Mouse (Mus musculus) spleen, adult 2 months (tissue): ENCODE data around the gene Polr2a. TPM values are rescaled to one million over a fixed set of nuclear protein-coding genes. Genes with fewer than 3 reads are reported as not detected.

ENCODE experiments used
- DNase-seq, 2 experiments: peaks; one replicate each; pipeline versions ENCODE4 v3.0.0 to v3.0.0-alpha.2; 2012 to 2021; ENCODE audit warnings: low spot score in 2 of 2, low read depth in 1 of 2
- H3K27ac ChIP-seq: fragments of 200-500 bp; 2 replicates; pipeline ENCODE4 v1.5.1; 2012; ENCODE audit warnings: low read length, inconsistent platforms; ENCODE audit not compliant: insufficient read depth
- H3K27me3 ChIP-seq: fragments of 200-500 bp; 2 replicates; pipeline ENCODE4 v1.6.1; 2012; ENCODE audit warnings: mild to moderate bottlenecking, moderate library complexity, low read length, inconsistent platforms; ENCODE audit not compliant: control insufficient read depth, insufficient read depth
- H3K36me3 ChIP-seq: fragments of 200-500 bp; 2 replicates; pipeline ENCODE4 v1.6.1; 2012; ENCODE audit warnings: mild to moderate bottlenecking, low read length, inconsistent platforms; ENCODE audit not compliant: control insufficient read depth, insufficient read depth
- H3K4me1 ChIP-seq: fragments of 200-500 bp; 2 replicates; pipeline ENCODE4 v1.6.1; 2011; ENCODE audit warnings: inconsistent platforms; ENCODE audit not compliant: control insufficient read depth, insufficient read depth, insufficient read length
- H3K4me3 ChIP-seq: fragments of 200-500 bp; 2 replicates; pipeline ENCODE4 v1.5.1; 2011; ENCODE audit warnings: mild to moderate bottlenecking, inconsistent platforms; ENCODE audit not compliant: insufficient read depth, insufficient read length; ENCODE audit errors: extremely low read depth
- CTCF ChIP-seq: fragments of 200-500 bp; IDR thresholded peaks from 2 replicates; pipeline ENCODE4 v1.5.1; 2011; ENCODE audit warnings: mild to moderate bottlenecking, inconsistent platforms; ENCODE audit not compliant: insufficient read depth, insufficient read length, insufficient replicate concordance; ENCODE audit errors: extremely low read depth
- POLR2A ChIP-seq: fragments of 200-500 bp; IDR thresholded peaks from 2 replicates; pipeline ENCODE4 v1.6.1; 2011; ENCODE audit warnings: low read depth, low read length, inconsistent platforms
- WGBS: fragments of 180-500 bp; shearing (Covaris S2); methylation state at CpG from one replicate; pipeline ENCODE4 v1.1.7; 2018; 5-methylcytosine and 5-hydroxymethylcytosine counted together
- polyA plus RNA-seq: library from polyadenylated mRNA; depleted of rRNA; stranded (reverse); fragments of >200 nt; gene quantifications from 2 replicates; pipeline ENCODE4 v1.2.3, GENCODE M21; 2012

Gene Polr2a
- polyA plus RNA-seq, 1 experiment: 45.4 TPM

DNA sequence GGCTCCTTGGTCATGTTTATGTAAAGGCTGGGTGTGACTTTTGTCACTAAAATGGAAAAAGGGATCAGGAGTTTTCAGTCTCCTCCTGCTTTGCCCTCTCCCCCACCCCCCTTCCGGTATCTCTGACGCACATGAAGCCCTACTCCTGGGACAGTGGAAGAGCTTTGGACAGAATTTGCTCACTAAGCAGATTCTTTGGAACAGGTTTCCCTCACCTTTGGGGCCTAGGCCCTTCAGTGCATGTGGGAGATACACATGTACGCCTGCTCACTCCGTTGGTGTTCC, 9.1 kb upstream of the Polr2a start:
- no peaks in the 10 kb centered on the region for H3K36me3 ChIP-seq
- TF ChIP-seq CTCF: no peak
- no peak for TF ChIP-seq POLR2A
- H3K4me3 ChIP-seq: no peak overlapping the region
- H3K27ac ChIP-seq: no peak overlapping the region; the same call in 1 of the 2 replicates
- 79% methylated on average over 4 of the region's 4 CpGs for WGBS
- no peak for DNase-seq
- H3K27me3 ChIP-seq: no peaks in the 10 kb centered on the region
- peaks cover 13% of the 10 kb centered on the region for H3K4me1 ChIP-seq

DNA sequence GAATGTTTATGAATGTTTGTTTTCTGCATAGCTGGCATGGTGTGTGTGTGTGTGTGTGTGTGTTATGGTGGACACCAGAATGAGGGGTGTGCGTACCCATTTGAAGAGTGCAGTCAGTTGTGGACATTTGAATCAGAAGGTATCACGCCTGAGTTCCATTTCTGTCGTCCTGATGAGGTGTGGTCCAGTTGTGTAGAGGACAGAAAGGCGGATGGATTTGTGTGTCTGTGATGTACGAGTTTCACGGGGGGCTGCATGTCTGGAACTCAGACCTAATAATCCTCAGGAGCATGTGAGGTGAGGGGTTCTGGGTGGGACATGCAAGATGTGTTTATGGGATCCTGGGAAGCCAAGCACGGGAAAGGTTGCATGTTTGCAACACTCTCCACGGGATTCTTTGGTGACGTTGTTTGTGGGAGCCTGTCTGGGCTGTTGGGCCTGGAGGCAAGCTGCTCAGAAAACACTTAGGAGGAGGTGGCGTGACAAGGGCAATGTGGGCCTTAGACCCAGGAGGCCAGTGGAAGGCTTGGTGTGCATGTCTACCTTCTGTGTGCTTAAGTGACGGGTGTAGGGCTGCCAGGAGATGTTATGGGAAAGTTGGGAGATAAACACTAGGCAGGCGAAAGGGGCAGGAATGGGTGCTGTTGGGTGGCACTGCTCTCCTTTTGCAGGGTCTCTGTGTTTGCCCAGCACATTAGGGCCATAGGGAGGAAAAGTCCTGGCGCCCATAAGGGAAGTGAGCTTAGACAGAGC, 8.6 kb upstream of the Polr2a start:
- Histone ChIP-seq H3K4me3 (peak overlapping the region; percentile 92), H3K27me3 (no peaks in the 10 kb centered on the region), H3K36me3 (no peaks in the 10 kb centered on the region), H3K27ac (peak overlapping the region; percentile 17; the same call in 1 of the 2 replicates), H3K4me1 (peaks cover 13% of the 10 kb centered on the region)
- DNase-seq: no peak
- 81% methylated on average over 13 of the region's 13 CpGs for WGBS
- TF ChIP-seq CTCF: no peak
- TF ChIP-seq POLR2A: no peak

DNA sequence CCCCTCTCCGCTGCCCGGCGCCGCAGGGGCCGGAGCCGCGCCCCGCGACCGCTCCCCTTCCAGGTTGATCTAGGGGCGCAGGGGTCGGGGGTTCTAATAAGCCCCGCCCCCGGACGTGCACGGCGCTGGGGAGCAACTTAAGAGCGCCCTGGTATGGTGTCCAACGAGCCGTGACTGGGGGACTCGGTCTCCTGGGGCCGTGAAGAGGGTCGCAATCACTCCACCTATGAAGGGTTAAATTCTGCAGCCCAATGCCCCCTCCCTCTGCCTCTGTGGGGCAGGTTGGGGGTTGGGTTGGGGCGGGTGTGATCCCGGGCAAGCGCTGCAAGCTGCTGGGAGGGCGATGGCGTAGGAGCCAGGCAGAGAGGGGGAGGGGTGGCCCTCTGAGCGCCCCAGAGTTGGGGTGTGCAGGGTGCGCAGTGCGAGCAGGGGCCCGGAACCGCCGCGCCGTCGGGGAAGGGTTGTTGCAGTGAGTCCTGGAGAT, 7.7 kb upstream of the Polr2a start:
- Histone ChIP-seq H3K4me1 (peaks cover 13% of the 10 kb centered on the region), H3K36me3 (no peaks in the 10 kb centered on the region), H3K27me3 (no peaks in the 10 kb centered on the region), H3K27ac (peak overlapping the region; percentile 94), H3K4me3 (peak overlapping the region; percentile 92)
- peak; percentile 37 to 78 for DNase-seq
- no peak for TF ChIP-seq POLR2A
- no peak for TF ChIP-seq CTCF
- under 1% methylated on average over 37 of the region's 37 CpGs for WGBS

DNA sequence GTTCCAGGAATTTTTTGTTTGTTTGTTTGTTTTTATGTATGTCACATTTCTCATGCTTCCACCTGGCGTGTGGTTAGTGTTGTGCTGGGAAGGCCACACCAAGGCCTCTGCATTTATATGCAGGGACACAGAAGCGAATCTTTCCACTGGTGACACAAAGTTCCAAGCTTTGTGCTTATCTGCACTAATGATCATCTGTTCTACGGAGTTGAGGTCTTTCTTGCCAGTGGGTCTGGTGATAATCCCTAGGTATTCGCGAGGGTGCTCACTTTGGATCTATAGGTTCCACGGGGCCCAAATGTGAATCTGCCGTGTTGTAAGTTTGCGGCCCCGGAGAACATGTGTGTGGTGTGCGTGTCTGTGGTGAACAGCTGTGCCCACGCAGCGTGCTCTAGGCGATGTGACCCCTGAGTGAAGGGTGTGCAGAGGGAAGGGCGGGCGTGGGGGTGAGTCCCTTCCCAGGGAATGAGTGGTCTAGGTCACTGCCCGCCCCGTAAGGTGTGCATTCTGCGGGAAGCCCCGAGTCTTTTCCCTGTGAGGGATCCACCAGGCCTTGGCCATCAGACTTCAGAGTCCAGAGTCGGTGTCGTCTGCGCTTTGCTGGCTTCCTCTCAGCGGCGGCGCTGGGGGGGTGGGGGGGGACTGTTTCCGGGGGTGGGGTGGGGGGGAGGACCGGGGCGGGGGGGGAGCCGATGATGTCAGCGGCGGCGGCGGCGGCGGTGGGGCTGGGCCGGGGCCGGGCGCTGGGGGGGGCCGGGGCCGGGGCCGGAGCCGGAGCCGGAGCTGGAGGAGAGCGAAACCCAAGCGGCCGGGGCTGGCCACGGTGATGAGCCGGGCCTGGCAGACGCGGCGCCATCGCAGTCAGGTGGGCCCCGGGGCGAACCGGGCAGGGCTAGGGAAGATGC, 7.0 kb upstream of the Polr2a start, which contains the start of gene Zbtb4:
Gene Zbtb4 (plus strand): TSS at position 692 of the 905 bp plus-strand sequence.
- peak within 1 kb of the TSS; percentile 92 for H3K4me3 ChIP-seq
- H3K4me1 ChIP-seq: peaks cover 13% of the 10 kb centered on the region
- no peaks in the 10 kb centered on the region for H3K27me3 ChIP-seq
- peak within 1 kb of the TSS; percentile 94 for H3K27ac ChIP-seq
- WGBS: 18% methylated on average over 37 of the region's 55 CpGs
- TF ChIP-seq CTCF: no peak
- peak; percentile 43 for TF ChIP-seq POLR2A
- no peaks in the 10 kb centered on the region for H3K36me3 ChIP-seq
- peak in 1 of 2 experiments; percentile 40 for DNase-seq

DNA sequence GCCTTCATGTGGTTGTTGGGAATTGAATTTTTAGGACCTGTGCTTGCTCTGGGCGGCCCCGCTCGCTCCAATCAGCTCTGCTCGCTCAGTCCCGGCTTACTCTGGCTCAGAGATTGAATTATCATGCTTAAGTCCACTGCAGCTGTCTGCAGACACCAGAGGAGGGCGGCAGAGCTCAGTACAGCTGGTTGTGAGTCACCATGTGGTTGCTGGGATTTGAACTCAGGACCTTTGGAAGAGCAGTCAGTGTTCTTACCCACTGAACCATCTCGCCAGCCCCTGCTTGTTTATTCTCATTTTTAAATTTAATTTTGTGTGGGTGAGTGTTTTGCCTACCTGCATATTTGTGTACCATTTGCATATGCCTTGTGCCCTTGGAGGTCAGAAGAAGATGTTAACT, 5.1 kb upstream of the Polr2a start:
- no peak for DNase-seq
- TF ChIP-seq POLR2A: no peak
- TF ChIP-seq CTCF: peak; percentile 10; the same call in 1 of the 2 replicates
- 90% methylated on average over 7 of the region's 7 CpGs for WGBS
- Histone ChIP-seq H3K27ac (no peak overlapping the region), H3K4me1 (peaks cover 14% of the 10 kb centered on the region), H3K36me3 (no peaks in the 10 kb centered on the region), H3K4me3 (no peak overlapping the region), H3K27me3 (no peaks in the 10 kb centered on the region)

DNA sequence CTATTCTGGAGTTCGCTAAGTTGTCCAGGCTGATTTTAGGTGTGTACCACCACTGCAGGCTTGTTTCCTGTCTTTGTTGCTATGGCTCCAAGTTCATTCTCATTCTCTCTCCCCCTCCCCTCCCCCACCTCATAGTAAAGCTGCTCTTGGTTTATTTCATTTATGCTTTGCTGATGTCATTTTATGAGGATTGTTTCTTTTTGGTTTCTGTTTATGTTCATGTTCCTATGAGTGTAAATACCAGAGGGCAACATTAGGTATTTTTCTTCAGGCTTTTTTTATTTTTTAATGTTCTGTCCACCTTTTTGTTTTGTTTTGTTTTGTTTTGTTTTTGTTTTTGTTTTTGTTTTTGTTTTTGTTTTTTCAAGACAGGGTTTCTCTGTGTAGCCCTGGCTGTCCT, 3.4 kb upstream of the Polr2a start, which contains the start of gene Slc35g3:
Gene Slc35g3 (minus strand): TSS at position 101 of the 400 bp plus-strand sequence.
- Histone ChIP-seq H3K27ac (no peak within 1 kb of the TSS), H3K4me3 (no peak within 1 kb of the TSS), H3K27me3 (no peaks in the 10 kb centered on the region), H3K36me3 (no peaks in the 10 kb centered on the region), H3K4me1 (peaks cover 10% of the 10 kb centered on the region; the same call in 1 of the 2 replicates)
- DNase-seq: no peak
- WGBS: 59% methylated on average over 1 of the region's 1 CpGs
- TF ChIP-seq POLR2A (no peak), CTCF (no peak)

DNA sequence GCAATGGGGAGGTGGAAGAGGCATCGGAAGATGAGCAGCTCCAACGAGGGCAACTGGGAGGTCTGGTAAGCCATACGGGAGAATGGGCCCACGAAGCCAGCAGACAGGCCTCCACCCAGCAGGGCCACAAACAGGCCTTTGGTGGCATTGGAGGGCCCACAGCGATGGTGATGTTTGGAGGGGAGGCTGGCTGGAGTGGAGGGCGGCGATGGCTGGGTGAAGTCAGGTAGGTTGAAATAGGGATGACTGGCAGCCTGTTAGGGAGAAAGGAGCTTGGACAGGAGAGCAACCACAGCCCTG, 2.4 kb upstream of the Polr2a start:
- H3K36me3 ChIP-seq: no peaks in the 10 kb centered on the region
- peaks cover 13% of the 10 kb centered on the region; the same call in 1 of the 2 replicates for H3K4me1 ChIP-seq
- no peaks in the 10 kb centered on the region for H3K27me3 ChIP-seq
- no peak overlapping the region for H3K27ac ChIP-seq
- no peak for TF ChIP-seq CTCF
- no peak for TF ChIP-seq POLR2A
- H3K4me3 ChIP-seq: no peak overlapping the region
- 91% methylated on average over 7 of the region's 7 CpGs for WGBS
- no peak for DNase-seq
